Mouse (Mus musculus) heart, adult 2 months (tissue): ENCODE results near the gene Pld1. TPM values are rescaled to one million over a fixed set of nuclear protein-coding genes. Genes with fewer than 3 reads are reported as not detected.

Experiments
- DNase-seq, 2 experiments: peaks; one replicate each; pipeline ENCODE4 v3.0.0; 2021
- H3K27ac ChIP-seq: fragments of 200-600 bp; 2 replicates; pipeline ENCODE4 v1.8.1; 2022
- H3K27me3 ChIP-seq: fragments of 200-500 bp; 2 replicates; pipeline ENCODE4 v1.6.1; 2012; ENCODE audit warnings: mild to moderate bottlenecking, low read length, inconsistent platforms, mixed read lengths; ENCODE audit not compliant: control insufficient read depth, insufficient read depth
- H3K36me3 ChIP-seq: fragments of 200-500 bp; 2 replicates; pipeline ENCODE4 v1.6.1; 2012; ENCODE audit warnings: low read length, inconsistent platforms; ENCODE audit not compliant: control insufficient read depth, insufficient read depth
- H3K4me1 ChIP-seq: fragments of 200-500 bp; 2 replicates; pipeline ENCODE4 v1.6.1; 2011; ENCODE audit warnings: low read length; ENCODE audit not compliant: control insufficient read depth, insufficient read depth
- H3K4me3 ChIP-seq: fragments of 200-600 bp; 2 replicates; pipeline ENCODE4 v1.8.1; 2022
- H3K79me2 ChIP-seq: fragments of 200-500 bp; replicated peaks from 2 replicates; pipeline ENCODE4 v1.6.1; 2012; ENCODE audit warnings: mild to moderate bottlenecking, inconsistent platforms, low read length, moderate library complexity, mixed read lengths; ENCODE audit not compliant: control insufficient read depth, insufficient read depth
- H3K9ac ChIP-seq: fragments of 200-500 bp; 2 replicates; pipeline ENCODE4 v1.6.1; 2012; ENCODE audit warnings: low read depth, mild to moderate bottlenecking, control low read depth, inconsistent platforms, low read length, mixed read lengths
- CTCF ChIP-seq: fragments of 200-600 bp; IDR thresholded peaks from 2 replicates; pipeline ENCODE4 v1.8.1; 2022; ENCODE audit warnings: antibody characterized with exemption, mild to moderate bottlenecking, moderate library complexity
- EP300 ChIP-seq: fragments of 200-500 bp; IDR thresholded peaks from 2 replicates; pipeline ENCODE4 v1.6.1; 2011; ENCODE audit warnings: low read depth, low read length, control low read depth; ENCODE audit not compliant: insufficient read depth
- POLR2A ChIP-seq: fragments of 200-500 bp; IDR thresholded peaks from 2 replicates; pipeline ENCODE4 v1.6.1; 2011; ENCODE audit warnings: mild to moderate bottlenecking, low read depth, low read length, control low read depth; ENCODE audit not compliant: insufficient read depth
- WGBS: fragments of 180-500 bp; shearing (Covaris S2); methylation state at CpG from one replicate; pipeline ENCODE4 v1.1.7; 2018; 5-methylcytosine and 5-hydroxymethylcytosine counted together
- intact Hi-C: fragments of 180-260 bp; cut with DNase I; formaldehyde crosslinking; loops from one replicate; pipeline ENCODE4 v1.15.1; 2025
- polyA plus RNA-seq: library from polyadenylated mRNA; depleted of rRNA; stranded (reverse); fragments of >200 nt; gene quantifications from 2 replicates; pipeline ENCODE4 v1.2.3, GENCODE M21; 2012
- total RNA-seq, 2 experiments: library from RNA; stranded (reverse); gene quantifications; 2 replicates each; pipeline ENCODE4 v1.2.3; 2021

The Pld1 gene
- total and polyA plus RNA-seq, 3 experiments, result 4.0 to 11.8 (median 11.4) TPM

- intact Hi-C loops, result loop anchor here (2.0 kb wide), 1 partner anchor 55 kb away; no protein-coding TSS in a partner anchor
- Histone ChIP-seq H3K36me3 (no peaks in the 10 kb centered on the region; the same call in 1 of the 2 replicates), H3K27me3 (no peaks in the 10 kb centered on the region), H3K27ac (no peak overlapping the region), H3K9ac (no peak overlapping the region), H3K4me1 (peaks cover 2% of the 10 kb centered on the region; the same call in 1 of the 2 replicates), H3K79me2 (no peaks in the 10 kb centered on the region), H3K4me3 (no peak overlapping the region)
- DNase-seq, result no peak
- WGBS, result 82% methylated on average over 2 of the region's 2 CpGs
- TF ChIP-seq POLR2A (no peak), CTCF (no peak), EP300 (no peak)
These were observed 99.6 kb downstream of the Pld1 start for GRCm38 (mm10) chr3:28038106-28038505.

GRCm38 (mm10) chr3:28039760-28040159, 101.3 kb downstream of the Pld1 start:
- no peaks in the 10 kb centered on the region for H3K79me2 ChIP-seq
- H3K4me1 ChIP-seq, result peaks cover 2% of the 10 kb centered on the region; the same call in 1 of the 2 replicates
- H3K27me3 ChIP-seq, result no peaks in the 10 kb centered on the region
- H3K27ac ChIP-seq, result no peak overlapping the region
- no peaks in the 10 kb centered on the region for H3K36me3 ChIP-seq
- no peak overlapping the region for H3K4me3 ChIP-seq
- TF ChIP-seq EP300 (no peak), CTCF (peak; percentile 65)
- intact Hi-C loops, result loop anchor here (2.0 kb wide), 1 partner anchor 57 kb away; no protein-coding TSS in a partner anchor
- DNase-seq, result peak; percentile 31 to 47
- no peak overlapping the region for H3K9ac ChIP-seq
- 23% methylated on average over 1 of the region's 1 CpGs for WGBS

GRCm38 (mm10) chr3:28041236-28041635, 102.7 kb downstream of the Pld1 start:
- Histone ChIP-seq H3K36me3 (no peaks in the 10 kb centered on the region), H3K27me3 (no peaks in the 10 kb centered on the region), H3K79me2 (no peaks in the 10 kb centered on the region), H3K4me3 (no peak overlapping the region), H3K4me1 (peaks cover 2% of the 10 kb centered on the region; the same call in 1 of the 2 replicates), H3K9ac (no peak overlapping the region), H3K27ac (no peak overlapping the region)
- no peak for DNase-seq
- 94% methylated on average over 8 of the region's 8 CpGs for WGBS
- intact Hi-C loops, result no loop called here
- TF ChIP-seq EP300 (no peak), CTCF (no peak), POLR2A (no peak)

- peaks cover 2% of the 10 kb centered on the region; the same call in 1 of the 2 replicates for H3K4me1 ChIP-seq
- H3K4me3 ChIP-seq, result no peak overlapping the region
- TF ChIP-seq EP300 (no peak), POLR2A (no peak), CTCF (no peak)
- H3K36me3 ChIP-seq, result no peaks in the 10 kb centered on the region
- intact Hi-C loops, result no loop called here
- DNase-seq, result no peak
- no peak overlapping the region for H3K9ac ChIP-seq
- H3K27ac ChIP-seq, result no peak overlapping the region
- H3K27me3 ChIP-seq, result no peaks in the 10 kb centered on the region
- no peaks in the 10 kb centered on the region for H3K79me2 ChIP-seq
- 94% methylated on average over 4 of the region's 4 CpGs for WGBS
These were observed 103.9 kb downstream of the Pld1 start for GRCm38 (mm10) chr3:28042366-28042765.

GRCm38 (mm10) chr3:28047599-28047998, 109.1 kb downstream of the Pld1 start:
- intact Hi-C loops, result no loop called here
- 93% methylated on average over 5 of the region's 5 CpGs for WGBS
- TF ChIP-seq EP300, result no peak
- Histone ChIP-seq H3K4me3 (no peak overlapping the region), H3K27ac (no peak overlapping the region), H3K79me2 (no peaks in the 10 kb centered on the region), H3K9ac (no peak overlapping the region), H3K4me1 (no peaks in the 10 kb centered on the region), H3K36me3 (no peaks in the 10 kb centered on the region), H3K27me3 (no peaks in the 10 kb centered on the region)
- no peak for DNase-seq

- intact Hi-C loops, result no loop called here
- H3K9ac ChIP-seq, result no peak overlapping the region
- H3K27ac ChIP-seq, result no peak overlapping the region
- H3K4me3 ChIP-seq, result no peak overlapping the region
- no peaks in the 10 kb centered on the region for H3K79me2 ChIP-seq
- DNase-seq, result no peak
- no peaks in the 10 kb centered on the region for H3K4me1 ChIP-seq
- TF ChIP-seq POLR2A (no peak), EP300 (no peak), CTCF (no peak)
- WGBS, result 73% methylated on average over 2 of the region's 2 CpGs
- no peaks in the 10 kb centered on the region for H3K27me3 ChIP-seq
- no peaks in the 10 kb centered on the region for H3K36me3 ChIP-seq
These were observed 111.0 kb downstream of the Pld1 start for GRCm38 (mm10) chr3:28049526-28049925.
